Mouse (Mus musculus): ENCODE data around the gene Borcs6.
A peak's percentile ranks its signal among the peaks of the same experiment; 100 is the strongest.

Borcs6 gene

GRCm38 (mm10) chr11:69070590-69071222, 11.2 kb downstream of the Borcs6 start, which contains the start of gene Tmem107:
Gene Tmem107 (plus strand): TSS chr11:69070806.
- peak; percentile 90 to 94 for DNase-seq (ENCODE audit: low spot score in 2 of 2)

- no peak for DNase-seq (ENCODE audit: low spot score in 2 of 2)
These were observed 11.7 kb downstream of the Borcs6 start for GRCm38 (mm10) chr11:69071262-69071661.

GRCm38 (mm10) chr11:69072234-69072633, 12.7 kb downstream of the Borcs6 start:
- DNase-seq (ENCODE audit: low spot score in 2 of 2), result no peak

GRCm38 (mm10) chr11:69072666-69073064, 13.1 kb downstream of the Borcs6 start:
- no peak for DNase-seq (ENCODE audit: low spot score in 2 of 2)

GRCm38 (mm10) chr11:69073065-69073888, 13.8 kb downstream of the Borcs6 start:
- peak in 1 of 2 experiments; percentile 67 for DNase-seq (ENCODE audit: low spot score in 2 of 2)

- DNase-seq (ENCODE audit: low spot score in 2 of 2), result no peak
These were observed 14.6 kb downstream of the Borcs6 start for GRCm38 (mm10) chr11:69073951-69074775.

GRCm38 (mm10) chr11:69074776-69075069, 15.2 kb downstream of the Borcs6 start:
- DNase-seq (ENCODE audit: low spot score in 2 of 2), result no peak

- DNase-seq (ENCODE audit: low spot score in 2 of 2), result no peak
These were observed 16.4 kb downstream of the Borcs6 start for GRCm38 (mm10) chr11:69075764-69076479.

- DNase-seq (ENCODE audit: low spot score in 2 of 2), result no peak
These were observed 17.1 kb downstream of the Borcs6 start for GRCm38 (mm10) chr11:69076572-69076971.

- DNase-seq (ENCODE audit: low spot score in 2 of 2), result no peak
These were observed 17.8 kb downstream of the Borcs6 start for GRCm38 (mm10) chr11:69077316-69077715.

- no peak for DNase-seq (ENCODE audit: low spot score in 2 of 2)
These were observed 18.5 kb downstream of the Borcs6 start for GRCm38 (mm10) chr11:69078041-69078440.

- no peak for DNase-seq (ENCODE audit: low spot score in 2 of 2)
These were observed 19.4 kb downstream of the Borcs6 start for GRCm38 (mm10) chr11:69078805-69079438.

GRCm38 (mm10) chr11:69080102-69080854, 20.8 kb downstream of the Borcs6 start:
- DNase-seq (ENCODE audit: low spot score in 2 of 2), result peak in 1 of 2 experiments; percentile 14

GRCm38 (mm10) chr11:69080855-69081222, 21.3 kb downstream of the Borcs6 start:
- DNase-seq (ENCODE audit: low spot score in 2 of 2), result no peak

- DNase-seq (ENCODE audit: low spot score in 2 of 2), result no peak
These were observed 22.1 kb downstream of the Borcs6 start for GRCm38 (mm10) chr11:69081613-69082012.

GRCm38 (mm10) chr11:69085608-69086007, 26.1 kb downstream of the Borcs6 start:
- no peak for DNase-seq (ENCODE audit: low spot score in 2 of 2)

GRCm38 (mm10) chr11:69086390-69086789, 26.9 kb downstream of the Borcs6 start:
- DNase-seq (ENCODE audit: low spot score in 2 of 2), result no peak

GRCm38 (mm10) chr11:69087082-69087481, 27.6 kb downstream of the Borcs6 start:
- DNase-seq (ENCODE audit: low spot score in 2 of 2), result peak in 1 of 2 experiments; percentile 63

- no peak for DNase-seq (ENCODE audit: low spot score in 2 of 2)
These were observed 28.1 kb downstream of the Borcs6 start for GRCm38 (mm10) chr11:69087597-69087996.

GRCm38 (mm10) chr11:69088103-69088855, 28.8 kb downstream of the Borcs6 start, which contains the start of gene Vamp2:
Gene Vamp2 (plus strand): TSS chr11:69088490.
- DNase-seq (ENCODE audit: low spot score in 2 of 2), result peak; percentile 85 to 90
